In genomic region chr13:72992589-72993409, GRCm38 (mm10) we compare ENCODE assay signal across 23 mouse cellular contexts.
DNase-seq lines count a peak whose midpoint lies in the region; ATAC-seq lines count a peak whose summit lies in the region.
"Had no signal": no experiment of that assay in that cellular context is flagged by ENCODE, and none has a peak within 500 bp of the region (broad histone marks: within the 10 kb centered on the region; RNA-seq: fewer than 3 reads in every experiment).

No protein-coding gene starts in this region.

- ATAC-seq in midbrain, embryonic 15.5 days (replicated peaks), result peak; percentile 66; the same call in 1 of the 2 replicates
- no peak for ATAC-seq in midbrain, embryonic 14.5 days (ENCODE audit: low FRiP score, low TSS enrichment)
- peak; percentile 79 for ATAC-seq in hindbrain, embryonic 13.5 days (ENCODE audit: low FRiP score)
- peak; percentile 58 for ATAC-seq in neural tube, embryonic 11.5 days (ENCODE audit: insufficient read depth, low FRiP score, low TSS enrichment)
- no peak for ATAC-seq in inflammation-experienced regulatory T-cells, adult 6 months
- ATAC-seq: forebrain, embryonic 15.5 days; liver, postnatal 0 days had no signal

- DNase-seq in midbrain, embryonic 14.5 days, result no peak
- peak; percentile 48 for DNase-seq in embryo, embryonic 10.5 days (ENCODE audit: low spot score)
- peak; percentile 69 for DNase-seq in neural tube, embryonic 11.5 days (ENCODE audit: low spot score)
- no peak for DNase-seq in lung, adult 18-20 months
- no peak for DNase-seq in thymus, postnatal 36 days
- DNase-seq: adrenal gland, postnatal 36 days; cerebellum, adult 2 months; cerebellum, postnatal 36 days; gastrocnemius, postnatal 25 days; kidney, adult 8-10 months; kidney, postnatal 25 days; left cerebral cortex, postnatal 4 days; liver; liver, postnatal 0 days had no signal

- H3K36me3 ChIP-seq in midbrain, embryonic 15.5 days (replicated peaks), result no peaks in the 10 kb centered on the region
- H3K36me3 ChIP-seq in midbrain, embryonic 14.5 days (ENCODE audit: control insufficient read depth, insufficient read depth, low read length), result no peaks in the 10 kb centered on the region
- no peaks in the 10 kb centered on the region for H3K36me3 ChIP-seq in hindbrain, embryonic 13.5 days
- no peaks in the 10 kb centered on the region for H3K36me3 ChIP-seq in neural tube, embryonic 11.5 days (ENCODE audit: control insufficient read depth, insufficient read depth, low read length)
- H3K36me3 ChIP-seq: embryonic facial prominence, embryonic 12.5 days; forebrain, embryonic 15.5 days had no signal

- peaks cover 4% of the 10 kb centered on the region; the same call in 1 of the 2 replicates for H3K4me1 ChIP-seq in midbrain, embryonic 15.5 days
- H3K4me1 ChIP-seq in midbrain, embryonic 14.5 days (ENCODE audit: control insufficient read depth, insufficient read depth, low read length), result peaks cover 19% of the 10 kb centered on the region; the same call in 1 of the 2 replicates
- H3K4me1 ChIP-seq in hindbrain, embryonic 13.5 days (replicated peaks), result peaks cover 23% of the 10 kb centered on the region
- no peaks in the 10 kb centered on the region for H3K4me1 ChIP-seq in neural tube, embryonic 11.5 days (ENCODE audit: control insufficient read depth, insufficient read depth, low read length)
- H3K4me1 ChIP-seq: embryonic facial prominence, embryonic 12.5 days; forebrain, embryonic 15.5 days had no signal

- H3K27ac ChIP-seq in midbrain, embryonic 15.5 days, result no peak overlapping the region
- no peak overlapping the region for H3K27ac ChIP-seq in midbrain, embryonic 14.5 days (replicated peaks; ENCODE audit: low read depth, low read length)
- H3K27ac ChIP-seq in hindbrain, embryonic 13.5 days, result peak overlapping the region; percentile 69
- H3K27ac ChIP-seq in neural tube, embryonic 11.5 days (ENCODE audit: low read depth, low read length), result no peak overlapping the region
- H3K27ac ChIP-seq: embryonic facial prominence, embryonic 12.5 days; forebrain, embryonic 15.5 days; left cerebral cortex, adult 2 months had no signal

- no peak overlapping the region for H3K9ac ChIP-seq in midbrain, embryonic 15.5 days
- no peak overlapping the region for H3K9ac ChIP-seq in midbrain, embryonic 14.5 days (replicated peaks; ENCODE audit: low read length)
- H3K9ac ChIP-seq in hindbrain, embryonic 13.5 days, result no peak overlapping the region
- no peak overlapping the region for H3K9ac ChIP-seq in neural tube, embryonic 11.5 days (ENCODE audit: low read length)
- H3K9ac ChIP-seq: embryonic facial prominence, embryonic 12.5 days; forebrain, embryonic 15.5 days; liver, postnatal 0 days had no signal

- no peaks in the 10 kb centered on the region for H3K27me3 ChIP-seq in midbrain, embryonic 15.5 days (replicated peaks)
- no peaks in the 10 kb centered on the region for H3K27me3 ChIP-seq in midbrain, embryonic 14.5 days (ENCODE audit: control insufficient read depth, insufficient read depth, low read length)
- peaks cover 16% of the 10 kb centered on the region; the same call in 1 of the 2 replicates for H3K27me3 ChIP-seq in hindbrain, embryonic 13.5 days
- H3K27me3 ChIP-seq in neural tube, embryonic 11.5 days (ENCODE audit: control insufficient read depth, insufficient read depth, low read length), result no peaks in the 10 kb centered on the region
- H3K27me3 ChIP-seq: CH12.LX; embryonic facial prominence, embryonic 12.5 days; forebrain, embryonic 15.5 days had no signal

- H3K4me3 ChIP-seq in midbrain, embryonic 15.5 days, result no peak overlapping the region
- H3K4me3 ChIP-seq in midbrain, embryonic 14.5 days (replicated peaks; ENCODE audit: low read depth, low read length), result no peak overlapping the region
- H3K4me3 ChIP-seq in hindbrain, embryonic 13.5 days, result no peak overlapping the region
- H3K4me3 ChIP-seq in neural tube, embryonic 11.5 days (ENCODE audit: low read depth, low read length), result no peak overlapping the region
- H3K4me3 ChIP-seq: embryonic facial prominence, embryonic 12.5 days; erythroblast, embryonic 14.5 days; forebrain, embryonic 15.5 days; left cerebral cortex, adult 2 months; myocyte had no signal

- H3K4me2 ChIP-seq in midbrain, embryonic 15.5 days, result no peak overlapping the region
- no peak overlapping the region for H3K4me2 ChIP-seq in midbrain, embryonic 14.5 days (ENCODE audit: low read length)
- H3K4me2 ChIP-seq in hindbrain, embryonic 13.5 days, result peak overlapping the region; percentile 6; the same call in 1 of the 2 replicates
- H3K4me2 ChIP-seq in neural tube, embryonic 11.5 days (ENCODE audit: low read depth), result no peak overlapping the region
- H3K4me2 ChIP-seq: embryonic facial prominence, embryonic 12.5 days; forebrain, embryonic 15.5 days had no signal

- 69% methylated on average over 17 of the region's 17 CpGs for WGBS in midbrain, embryonic 15.5 days
- 73% methylated on average over 17 of the region's 17 CpGs for WGBS in midbrain, embryonic 14.5 days
- WGBS in hindbrain, embryonic 13.5 days, result 38% methylated on average over 17 of the region's 17 CpGs
- 45% methylated on average over 17 of the region's 17 CpGs for WGBS in neural tube, embryonic 11.5 days

- no peaks in the 10 kb centered on the region for H3K9me3 ChIP-seq in midbrain, embryonic 15.5 days
- H3K9me3 ChIP-seq in midbrain, embryonic 14.5 days (ENCODE audit: control insufficient read depth, low read length), result no peaks in the 10 kb centered on the region
- H3K9me3 ChIP-seq in hindbrain, embryonic 13.5 days, result no peaks in the 10 kb centered on the region
- no peaks in the 10 kb centered on the region for H3K9me3 ChIP-seq in neural tube, embryonic 11.5 days (ENCODE audit: control insufficient read depth, low read length)
- H3K9me3 ChIP-seq: embryonic facial prominence, embryonic 12.5 days; forebrain, embryonic 15.5 days had no signal

Comparison
In these comparisons a context has a peak if more than half of its experiments do, and no peak if none do; other contexts are left out.
1. ATAC-seq: peak in midbrain, embryonic 15.5 days (single experiment), hindbrain, embryonic 13.5 days (single experiment) and neural tube, embryonic 11.5 days (single experiment); none in midbrain, embryonic 14.5 days (single experiment) and inflammation-experienced regulatory T-cells, adult 6 months (single experiment).
2. DNase-seq: peak in embryo, embryonic 10.5 days (single experiment) and neural tube, embryonic 11.5 days (single experiment); none in midbrain, embryonic 14.5 days (single experiment), lung, adult 18-20 months (0 of 2) and thymus, postnatal 36 days (0 of 2).